Mouse (Mus musculus) layer of hippocampus, adult 2 months (tissue): ENCODE measurements at regions not wholly inside any gene's neighbourhood (a gene's known extent, or its start where the extent isn't known, plus 50 kb on each side); places are given as distances from the start of the nearest gene placed in this dataset.
"Not testable (repeated sequence)": the region's sequence is repeated elsewhere in the genome, so short reads cannot be mapped to it uniquely, and the experiment has no call there.

Experiments used
- DNase-seq, 2 experiments: peaks; one replicate each; pipeline ENCODE4 v3.0.0; 2022; ENCODE audit warnings: low spot score in 2 of 2
- H3K27ac ChIP-seq: fragments of 200-600 bp; 2 replicates; pipeline ENCODE4 v1.8.1; 2022
- H3K4me3 ChIP-seq: fragments of 200-600 bp; 2 replicates; pipeline ENCODE4 v1.8.1; 2022; ENCODE audit warnings: mild to moderate bottlenecking
- CTCF ChIP-seq: fragments of 200-600 bp; conservative IDR thresholded peaks from 2 replicates; pipeline ENCODE4 v1.8.1; 2022; ENCODE audit warnings: antibody characterized with exemption, mild to moderate bottlenecking, moderate library complexity

DNA sequence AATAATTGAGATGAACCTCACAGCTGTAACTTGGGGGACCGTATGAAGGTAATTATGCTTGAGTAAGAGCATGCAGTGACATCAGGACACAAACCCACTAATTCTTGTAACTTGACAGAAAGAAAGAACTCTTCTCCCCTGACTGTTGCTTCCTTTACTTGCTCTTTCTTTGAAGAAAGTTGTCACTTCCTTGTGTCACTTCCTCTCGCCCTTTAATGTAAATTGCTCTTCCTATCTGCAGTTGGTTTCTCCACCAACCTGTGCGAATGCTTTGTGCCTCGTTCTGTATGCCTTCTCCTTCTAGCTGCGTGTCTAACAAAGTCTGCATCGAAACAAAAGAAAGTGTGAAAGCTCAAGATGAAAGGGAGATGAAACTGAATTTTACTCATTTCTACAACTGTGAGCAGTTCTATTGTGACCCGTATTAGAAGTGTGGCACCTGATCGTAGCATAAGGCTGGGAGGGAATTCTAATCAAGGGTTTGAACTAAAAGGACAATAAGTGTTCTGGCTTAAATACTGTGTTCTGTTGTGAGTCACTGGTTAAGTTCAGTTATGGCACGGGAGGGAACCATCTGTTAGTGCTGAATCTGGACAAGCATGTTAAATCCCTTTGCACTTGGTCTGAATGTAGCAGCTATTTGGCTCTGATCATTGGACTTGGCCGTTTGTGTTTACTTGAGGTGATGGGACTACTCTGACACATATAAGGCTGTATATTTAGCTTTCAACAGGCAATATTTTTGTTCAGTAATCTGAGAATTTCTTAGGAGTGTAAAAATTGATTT lies 72.8 kb upstream of the Anapc15-ps start:
- no peak for DNase-seq
- TF ChIP-seq CTCF: no peak
- no peak overlapping the region for H3K4me3 ChIP-seq

DNA sequence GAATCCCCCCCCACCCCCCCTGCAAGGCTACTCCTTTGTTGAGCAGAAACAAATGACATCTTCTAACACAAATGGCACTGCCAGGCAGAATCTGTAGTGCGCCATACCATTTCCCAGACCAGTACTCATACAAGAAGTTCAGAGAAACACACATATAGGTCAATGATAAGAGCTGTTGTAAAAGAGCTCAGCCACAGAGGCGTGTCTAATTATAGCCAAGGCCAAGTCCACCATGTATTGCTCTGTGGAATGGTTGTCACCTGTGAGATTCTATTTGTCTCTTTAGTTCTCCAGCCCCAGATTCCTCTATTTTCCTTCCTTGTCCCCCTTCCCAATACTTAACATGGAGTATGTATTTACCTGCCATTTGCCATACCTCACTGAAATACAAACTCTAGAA lies 72.0 kb upstream of the Anapc15-ps start:
- DNase-seq: no peak
- H3K27ac ChIP-seq: no peak overlapping the region
- H3K4me3 ChIP-seq: no peak overlapping the region
- no peak for TF ChIP-seq CTCF

More for the DNA sequence above, 72.8 kb upstream of the Anapc15-ps start:
- H3K27ac ChIP-seq: no peak overlapping the region

DNA sequence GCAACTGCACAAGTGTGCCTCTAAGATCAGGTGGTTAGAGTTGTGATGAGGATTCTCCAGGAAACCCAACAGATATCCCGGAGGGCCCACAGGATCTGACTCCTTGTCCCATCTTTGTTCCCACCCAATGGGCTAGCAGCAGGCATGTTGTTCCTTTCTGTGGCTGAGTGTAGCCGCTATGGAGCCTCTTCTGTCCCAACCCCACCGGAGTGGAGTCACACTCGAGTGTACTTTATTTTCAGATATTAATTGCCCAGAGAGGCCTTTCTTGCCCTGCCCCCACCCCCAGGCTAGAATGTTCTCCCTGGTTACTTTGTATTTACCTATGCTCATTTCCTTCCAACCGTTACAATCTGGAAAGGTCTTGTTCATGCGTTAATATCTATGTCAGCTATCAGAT lies 70.4 kb upstream of the Anapc15-ps start:
- TF ChIP-seq CTCF: no peak
- Histone ChIP-seq H3K4me3 (no peak overlapping the region), H3K27ac (no peak overlapping the region)
- DNase-seq: no peak

DNA sequence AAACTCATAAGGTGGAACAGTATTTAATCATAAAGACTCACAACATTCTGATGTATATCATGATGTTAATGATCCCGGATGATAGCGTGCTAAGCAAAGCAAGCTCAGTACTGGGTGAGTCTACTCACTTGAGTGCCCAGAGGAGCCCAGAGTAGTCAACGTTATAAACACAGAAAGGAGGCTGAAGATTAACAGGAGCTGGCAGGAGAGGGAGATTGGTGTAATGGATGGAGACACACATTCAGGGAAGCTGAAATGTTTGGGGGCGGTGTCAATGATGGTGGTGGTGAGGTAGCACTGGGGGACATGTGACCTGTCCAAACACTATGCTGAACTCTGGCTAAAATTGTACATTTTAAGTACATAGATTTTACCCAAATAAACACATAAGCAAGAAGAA lies 66.2 kb upstream of the Anapc15-ps start:
- H3K27ac ChIP-seq: no peak overlapping the region
- TF ChIP-seq CTCF: no peak
- H3K4me3 ChIP-seq: no peak overlapping the region
- no peak for DNase-seq

DNA sequence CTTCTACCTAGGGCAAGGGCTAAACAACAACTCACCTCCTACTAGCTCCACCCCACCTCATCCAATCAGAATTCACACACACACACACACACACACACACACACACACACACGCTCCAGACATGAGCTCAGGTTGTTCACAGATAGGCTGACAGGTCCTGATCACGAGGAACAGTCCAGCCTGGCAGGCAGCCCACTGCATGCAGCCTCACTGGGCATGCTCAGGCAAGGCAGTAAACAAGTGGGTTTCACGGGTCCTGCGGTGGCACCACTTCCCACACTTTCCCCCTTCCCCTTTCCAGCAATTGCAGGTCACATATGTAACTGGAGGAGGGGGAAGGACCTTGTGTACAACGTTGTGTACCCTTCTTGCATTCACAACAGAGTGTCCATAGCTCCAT lies 63.5 kb upstream of the Anapc15-ps start:
- not testable (repeated sequence) for H3K4me3 ChIP-seq, DNase-seq, H3K27ac ChIP-seq

DNA sequence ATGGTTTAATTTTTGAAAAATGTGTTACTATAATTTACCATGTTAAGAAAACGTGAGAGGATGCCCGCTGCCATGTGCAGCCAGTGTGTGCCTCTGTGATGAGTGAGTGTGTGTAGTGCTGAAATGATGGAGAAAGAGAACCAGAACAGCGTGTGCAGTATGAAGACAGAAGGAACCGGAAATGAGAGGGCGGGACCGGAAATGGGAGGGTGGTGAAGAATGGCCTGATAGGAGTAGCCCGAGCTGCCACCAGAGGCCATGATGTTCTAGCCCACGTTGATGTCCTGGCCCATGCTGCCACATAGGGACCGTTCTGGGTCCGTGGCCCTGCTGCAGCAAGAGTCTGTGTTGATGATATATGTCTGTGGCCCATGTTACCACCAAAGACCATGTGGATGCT lies 57.8 kb upstream of the Anapc15-ps start:
- H3K27ac ChIP-seq: no peak overlapping the region
- no peak for TF ChIP-seq CTCF
- H3K4me3 ChIP-seq: no peak overlapping the region
- no peak for DNase-seq

DNA sequence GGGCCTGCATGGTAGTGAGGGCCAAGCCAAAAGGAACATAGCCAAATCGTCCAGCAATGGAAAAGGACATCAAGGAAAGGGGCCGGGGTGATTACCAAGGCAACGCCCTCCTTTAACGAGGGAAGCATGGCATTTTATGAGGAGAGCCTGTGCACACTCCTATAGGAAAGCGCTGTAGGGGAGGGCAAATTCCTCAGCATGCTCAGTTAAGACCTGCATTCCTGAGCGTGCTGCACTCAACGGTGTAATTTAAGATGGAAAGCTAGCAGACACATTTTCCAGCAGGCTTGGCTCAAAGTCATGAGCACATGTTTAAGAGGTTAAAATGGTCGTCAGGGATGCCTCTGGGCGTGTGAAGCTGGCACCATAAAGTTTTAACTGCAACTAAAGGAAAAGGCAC lies 56.6 kb upstream of the Anapc15-ps start:
- TF ChIP-seq CTCF: no peak
- no peak overlapping the region for H3K27ac ChIP-seq
- no peak for DNase-seq
- H3K4me3 ChIP-seq: no peak overlapping the region

DNA sequence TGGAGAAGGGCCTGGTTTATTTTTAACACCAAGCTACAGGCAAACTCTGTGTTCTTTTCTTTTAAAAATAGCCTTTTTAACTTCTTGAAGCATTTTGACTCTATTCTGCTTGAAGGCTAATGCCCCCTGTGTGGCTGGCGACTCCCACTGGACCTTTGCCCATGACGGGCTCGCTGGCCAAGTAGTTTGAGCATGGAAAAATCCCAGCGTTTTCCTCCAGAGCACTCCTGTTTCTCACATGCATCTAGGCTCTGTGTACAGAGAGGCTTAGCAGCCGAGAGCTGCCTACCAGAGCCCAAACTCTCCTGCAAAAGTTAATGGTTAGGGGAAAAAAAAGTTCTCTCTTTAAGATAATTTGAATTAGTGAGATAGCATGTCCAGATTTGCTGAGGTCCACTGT lies 52.7 kb upstream of the Anapc15-ps start:
- TF ChIP-seq CTCF: no peak
- peak; percentile 27 to 41 for DNase-seq
- Histone ChIP-seq H3K27ac (0 out of 2 replicates have a peak overlapping the region, but pooled peaks have one; percentile 44), H3K4me3 (no peak overlapping the region)

DNA sequence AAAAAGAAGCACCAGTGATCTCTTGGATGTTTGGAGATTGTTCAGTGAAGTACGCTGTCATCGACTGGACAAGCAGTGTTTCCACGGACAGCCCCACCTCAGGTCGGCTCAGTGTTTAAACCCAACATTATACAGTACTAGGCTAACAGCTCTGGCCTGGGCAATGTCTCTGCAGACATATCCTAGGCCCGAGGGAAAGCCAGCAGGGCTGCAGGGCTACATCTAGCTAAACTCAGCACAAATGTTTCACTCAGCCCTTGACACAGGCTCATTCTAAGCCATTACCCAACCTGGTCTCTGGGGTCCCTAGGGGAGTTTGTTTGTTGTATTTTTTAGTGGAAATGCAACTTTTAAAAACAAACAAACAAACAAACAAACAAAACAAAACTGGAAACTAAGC lies 52.1 kb upstream of the Anapc15-ps start:
- no peak for DNase-seq
- Histone ChIP-seq H3K27ac (0 out of 2 replicates have a peak overlapping the region, but pooled peaks have one; percentile 44), H3K4me3 (no peak overlapping the region)
- no peak for TF ChIP-seq CTCF
